Mouse (Mus musculus) natural killer cell, adult 2 months (primary cell): ENCODE data around the gene Sptb.
A peak's percentile ranks its signal among the peaks of the same experiment; 100 is the strongest.

ENCODE experiments used
- DNase-seq, 2 experiments: peaks; one replicate each; pipeline ENCODE4 v3.0.0; 2022; ENCODE audit warnings: low spot score in 2 of 2

The Sptb gene

GRCm38 (mm10) chr12:76710351-76711100 lies at the start of gene Sptb:
Sptb (minus strand) TSS chr12:76710547.
- peak; percentile 6 to 13 for DNase-seq

DNA sequence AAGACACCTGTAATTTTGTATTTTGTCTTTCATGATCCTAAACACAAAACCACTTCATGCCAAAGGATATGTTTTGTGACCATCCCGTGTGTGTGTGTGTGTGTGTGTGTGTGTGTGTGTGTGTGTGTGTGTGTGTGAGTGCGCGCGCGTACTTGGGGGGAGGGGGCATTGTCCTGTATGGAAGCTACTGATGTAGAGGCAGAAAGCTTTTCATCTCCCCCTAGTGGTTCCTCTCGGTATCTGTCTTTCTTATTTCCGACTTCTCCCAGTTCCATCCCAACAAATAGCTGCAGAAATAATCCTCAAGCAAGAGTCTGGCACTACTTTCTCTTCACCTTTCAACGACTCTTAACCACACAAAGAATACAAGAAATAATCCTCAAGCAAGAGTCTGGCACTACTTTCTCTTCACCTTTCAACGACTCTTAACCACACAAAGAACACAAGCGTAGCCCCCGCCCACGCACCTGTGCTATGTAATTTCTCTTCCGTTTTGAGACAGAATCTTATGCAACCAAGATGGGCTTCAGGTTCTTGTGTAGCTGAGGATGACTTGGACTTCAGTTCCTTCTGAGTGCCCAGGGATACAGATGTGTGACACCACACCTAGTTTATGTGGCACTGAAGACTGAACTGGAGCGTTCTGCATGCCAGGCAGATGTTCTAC lies 42.4 kb upstream of the Sptb start:
- DNase-seq: peak in 1 of 2 experiments; percentile 42

DNA sequence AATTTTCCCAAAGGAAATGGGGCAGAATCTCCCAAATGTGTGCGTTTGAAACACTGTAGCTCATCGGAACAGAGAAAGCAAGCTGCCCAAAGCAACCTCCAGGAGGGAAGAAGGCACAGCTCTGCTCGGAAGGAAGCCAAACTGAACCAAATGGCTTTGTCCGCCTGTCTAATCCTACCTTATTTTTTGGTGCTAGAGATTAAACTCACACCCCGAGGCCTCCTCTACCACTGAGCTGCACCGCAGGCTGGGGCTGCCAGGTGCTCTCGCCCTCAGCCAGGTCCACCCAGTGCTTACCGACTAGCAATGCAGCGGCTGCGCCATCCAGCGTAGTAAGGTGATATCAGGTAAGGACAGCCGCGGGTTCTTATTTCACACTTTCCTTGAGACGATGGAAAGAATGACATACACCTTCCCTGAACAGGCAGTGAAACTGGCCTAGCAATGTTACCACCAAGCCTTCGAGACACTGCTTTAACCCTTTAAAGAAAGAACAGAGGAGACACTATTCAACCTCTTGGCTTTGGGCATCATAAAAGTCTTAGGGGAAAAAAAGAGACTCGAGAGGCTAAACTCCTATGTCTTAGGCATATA lies 40.6 kb upstream of the Sptb start:
- no peak for DNase-seq

DNA sequence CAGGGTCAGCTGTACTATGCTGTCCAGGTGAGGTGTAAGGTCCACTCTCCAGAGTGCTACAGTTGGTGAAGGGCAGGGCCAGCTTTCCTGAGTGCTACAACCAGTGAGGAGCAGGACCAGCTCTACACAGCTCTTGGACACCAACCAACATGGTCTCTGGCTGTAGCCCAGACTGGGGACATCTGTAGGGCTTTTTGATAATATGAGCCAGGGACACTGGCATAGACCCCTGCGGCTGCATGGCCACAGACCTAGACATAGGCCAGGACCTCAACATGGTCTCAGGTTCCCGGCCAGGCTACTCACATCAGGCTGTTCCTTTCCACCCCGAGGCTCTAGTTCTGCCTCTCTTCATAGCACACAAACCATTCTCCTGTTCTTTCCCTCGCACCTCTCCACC lies 17.6 kb upstream of the Sptb start:
- DNase-seq: no peak

GRCm38 (mm10) chr12:76722026-76722425 lies 11.7 kb upstream of the Sptb start:
- no peak for DNase-seq

DNA sequence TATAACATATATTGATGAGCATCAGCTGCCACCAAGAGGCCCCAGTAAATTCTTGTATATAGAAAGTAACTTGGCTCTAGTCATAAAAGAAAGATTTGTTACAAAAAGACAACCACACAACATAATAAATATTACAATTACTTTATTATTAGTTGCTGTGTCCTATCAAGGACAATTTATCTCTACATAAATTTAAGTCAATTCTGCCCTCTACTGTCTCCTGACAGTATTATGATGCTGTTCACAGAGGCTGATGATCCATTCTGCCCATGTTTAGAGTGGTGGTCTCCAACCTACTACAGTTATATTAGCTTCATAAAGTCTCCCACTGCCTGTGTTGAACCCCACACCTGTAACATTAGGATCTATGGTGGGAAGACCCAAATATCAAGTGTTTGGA lies 10.2 kb upstream of the Sptb start:
- no peak for DNase-seq

- no peak for DNase-seq
Measured at GRCm38 (mm10) chr12:76718384-76718783, 8.0 kb upstream of the Sptb start.

DNA sequence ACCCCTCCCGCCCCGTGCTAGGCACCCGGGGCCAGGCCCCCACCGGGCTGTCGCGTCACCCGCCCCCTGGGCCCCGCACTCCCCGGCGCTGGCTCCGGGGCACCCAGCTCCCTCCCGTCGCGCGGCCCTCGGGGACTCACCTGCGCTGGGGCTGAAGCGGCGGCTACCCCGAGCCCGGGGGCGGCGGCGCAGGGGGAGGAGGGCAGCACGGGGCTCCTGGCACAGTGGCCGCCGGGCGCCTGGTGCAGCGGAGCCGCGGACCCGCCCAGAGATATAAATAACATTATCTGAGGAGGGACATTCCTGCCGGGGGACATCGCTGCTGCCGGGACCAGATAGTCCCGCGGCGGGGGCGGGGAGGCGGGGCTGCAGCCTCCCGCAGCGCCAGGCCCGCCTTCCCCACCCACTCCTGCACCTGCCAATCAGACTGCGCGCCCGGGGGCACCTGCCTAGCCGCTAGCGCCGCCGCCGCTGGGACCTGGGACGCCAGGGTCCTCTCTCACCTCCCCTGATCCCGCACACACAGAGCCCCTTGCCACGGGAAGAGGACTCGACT lies 474 bp downstream of the Sptb start:
- DNase-seq: peak; percentile 5 to 35

DNA sequence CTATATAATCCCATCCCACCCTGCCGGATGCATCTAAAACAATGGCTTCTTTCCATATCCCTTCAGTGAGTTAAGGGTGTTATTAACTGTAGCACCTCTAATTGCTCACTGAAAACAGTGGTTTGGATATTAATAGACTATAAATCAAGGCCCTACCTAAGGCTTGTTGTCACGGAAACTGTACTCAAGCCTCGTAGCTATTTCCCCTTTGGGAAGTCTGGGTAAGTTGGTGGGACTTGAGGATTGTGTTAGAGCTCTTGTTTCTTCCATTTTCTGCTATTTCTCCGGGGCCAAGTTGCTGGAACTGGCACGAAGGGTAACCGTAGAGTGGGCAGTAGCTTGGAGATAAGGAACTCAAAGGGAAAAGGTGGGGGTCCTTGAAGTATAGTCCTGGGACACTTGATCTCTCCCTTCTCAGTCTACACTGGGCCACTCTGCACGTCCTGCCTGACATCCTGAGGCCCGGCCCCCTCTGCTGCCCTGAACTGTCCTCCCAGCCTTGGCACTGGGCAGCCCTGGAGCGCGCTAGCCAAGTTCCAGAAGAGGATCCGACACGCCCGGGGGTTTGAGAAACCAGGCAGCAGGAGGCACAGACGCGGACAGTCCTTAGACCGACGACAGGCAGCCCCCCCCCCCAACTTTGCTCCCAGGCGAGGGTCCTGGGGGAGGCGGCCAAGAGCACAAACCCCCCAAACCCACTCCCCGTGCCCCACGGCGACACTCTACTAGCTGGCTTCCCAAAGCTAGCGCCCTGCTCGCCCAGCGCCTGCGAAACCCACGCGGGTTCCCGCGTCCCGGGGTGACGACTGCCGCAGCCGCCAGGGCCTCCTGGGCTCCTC lies 1.2 kb downstream of the Sptb start:
- DNase-seq: no peak

GRCm38 (mm10) chr12:76708181-76708580 lies 2.2 kb downstream of the Sptb start:
- DNase-seq: no peak

DNA sequence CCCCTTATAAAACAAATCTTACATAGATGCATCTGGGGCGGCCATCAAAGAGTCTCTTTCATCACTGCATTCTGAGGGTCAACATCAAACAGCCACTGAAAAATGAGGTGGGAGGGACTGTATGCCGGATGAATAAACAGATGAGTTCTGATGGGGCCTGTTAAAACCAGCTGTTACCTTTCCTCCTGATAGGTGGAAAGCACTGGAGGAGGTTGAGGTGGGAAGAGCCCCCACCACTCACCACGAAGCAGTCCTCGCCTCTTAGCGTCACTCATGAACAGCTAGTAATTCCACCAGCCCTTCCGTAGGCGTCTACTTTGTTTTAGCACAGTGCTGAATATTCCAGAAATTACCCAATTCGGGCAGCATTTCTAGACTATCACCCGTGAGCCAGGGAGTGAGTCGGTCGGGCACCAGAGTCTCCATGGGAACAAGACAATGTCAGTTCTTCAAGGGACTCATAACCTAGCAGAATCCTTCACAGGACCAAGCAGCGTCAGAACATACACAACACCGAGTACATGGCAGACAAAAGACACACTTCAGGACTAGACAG lies 13.9 kb downstream of the Sptb start:
- no peak for DNase-seq

GRCm38 (mm10) chr12:76695773-76696172 lies 14.6 kb downstream of the Sptb start:
- no peak for DNase-seq

DNA sequence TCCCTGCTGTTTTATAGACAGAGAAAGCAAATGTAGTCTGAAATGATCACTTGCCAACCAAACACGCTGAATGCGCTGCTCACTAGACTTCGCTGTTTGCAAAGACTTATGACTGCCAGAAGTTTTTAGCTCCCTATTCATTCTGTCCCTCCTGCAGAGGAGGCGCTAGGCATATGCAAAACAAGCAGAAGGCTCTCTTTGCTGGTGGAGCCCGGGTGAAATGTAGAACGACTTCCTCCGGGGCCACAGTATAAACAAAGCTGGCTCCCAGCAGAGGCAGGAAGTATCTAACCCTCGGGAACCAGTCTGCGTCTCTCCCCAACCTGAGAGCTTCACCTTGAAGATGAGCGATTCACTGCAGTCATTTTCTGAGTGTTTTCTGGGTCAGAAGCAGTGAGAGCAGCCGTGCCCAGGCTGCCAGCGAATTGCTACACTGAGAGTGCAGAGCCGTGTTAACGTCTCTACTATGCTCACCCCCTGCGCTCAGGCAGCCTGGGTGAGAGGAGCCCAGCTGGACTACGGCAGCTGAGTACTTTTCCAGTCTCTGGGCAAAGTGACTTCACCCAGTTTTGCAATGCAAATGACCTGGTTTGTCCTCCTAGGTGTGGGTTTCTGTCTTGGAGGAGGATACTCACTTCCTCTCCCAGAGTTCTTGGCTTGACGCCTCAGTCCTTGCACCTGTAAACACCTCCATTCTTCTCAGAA lies 15.4 kb downstream of the Sptb start:
- peak; percentile 7 to 21 for DNase-seq

GRCm38 (mm10) chr12:76687498-76688200 lies 22.7 kb downstream of the Sptb start:
- DNase-seq: no peak

GRCm38 (mm10) chr12:76685647-76686046 lies 24.7 kb downstream of the Sptb start:
- no peak for DNase-seq

GRCm38 (mm10) chr12:76684493-76684892 lies 25.9 kb downstream of the Sptb start:
- DNase-seq: no peak

DNA sequence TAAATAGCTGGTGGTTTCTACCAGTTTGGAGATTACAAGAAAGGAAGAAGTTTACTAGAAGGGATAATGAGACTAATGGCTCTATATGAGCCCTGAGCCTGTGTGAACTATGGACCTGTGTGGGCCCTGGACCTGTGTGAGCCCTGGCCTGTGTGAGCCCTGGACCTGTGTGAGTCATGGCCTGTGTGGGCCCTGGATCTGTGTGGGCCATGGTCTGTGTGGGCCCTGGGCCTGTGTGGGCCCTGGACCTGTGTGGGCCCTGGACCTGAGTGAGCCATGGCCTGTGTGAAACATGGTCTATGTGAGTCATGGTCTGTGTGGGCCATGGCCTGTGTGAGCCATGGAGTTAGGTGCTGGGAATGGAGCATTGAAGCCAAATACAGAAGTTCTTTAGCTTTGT lies 28.4 kb downstream of the Sptb start:
- DNase-seq: no peak

GRCm38 (mm10) chr12:76677068-76677467 lies 33.3 kb downstream of the Sptb start:
- no peak for DNase-seq

DNA sequence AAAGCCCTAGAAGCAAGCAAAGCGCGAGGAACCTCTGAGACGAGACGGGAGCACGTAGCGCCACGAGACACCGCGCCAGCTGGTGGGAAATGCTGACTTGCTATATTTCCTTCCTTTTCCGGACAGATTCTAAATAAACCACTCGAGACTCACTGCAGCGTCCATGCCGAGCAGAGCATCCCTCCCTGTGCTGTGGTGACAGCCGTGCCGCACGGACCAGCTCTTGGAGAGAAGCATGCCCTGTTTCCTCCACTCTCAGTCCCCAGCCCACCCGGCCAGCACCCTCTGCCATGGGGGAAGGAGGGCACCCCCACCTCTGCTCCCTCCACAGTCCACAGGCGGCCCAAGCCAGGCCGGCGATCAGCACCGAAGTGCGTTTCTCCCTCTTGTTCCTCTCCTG lies 33.9 kb downstream of the Sptb start:
- no peak for DNase-seq

DNA sequence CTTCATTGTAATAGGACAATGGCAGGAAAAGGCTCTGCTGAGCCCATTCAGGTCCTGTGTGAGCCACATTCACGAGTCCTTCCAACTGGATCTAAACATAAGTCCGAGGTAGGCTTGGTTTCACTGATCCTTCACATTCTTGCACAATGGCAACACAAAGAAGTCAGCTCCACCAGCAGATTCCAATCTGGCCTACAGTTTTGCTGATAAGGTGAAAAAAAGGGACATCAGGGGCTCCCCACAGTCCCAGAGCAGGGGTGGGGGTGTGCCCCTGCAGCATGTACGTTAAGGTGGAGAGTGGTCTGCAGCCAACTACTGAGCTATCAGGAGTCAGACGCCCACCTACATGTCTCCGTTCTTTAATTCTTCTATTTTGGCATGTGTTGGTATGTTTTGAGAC lies 35.0 kb downstream of the Sptb start:
- DNase-seq: no peak
